Mouse (Mus musculus) embryonic facial prominence, embryonic 13.5 days (tissue): ENCODE measurements around the gene Grid2. TPM values are rescaled to one million over a fixed set of nuclear protein-coding genes. Genes with fewer than 3 reads are reported as not detected.

Source experiments
- ATAC-seq: fragments of 200-750 bp; cut with Nextera tagmentation; 2 replicates; pipeline ENCODE4 v1.8.0; 2017; ENCODE audit warnings: low read depth; ENCODE audit not compliant: insufficient number of reproducible peaks, insufficient read depth, low FRiP score, low TSS enrichment
- H3K27ac ChIP-seq: fragments of 300-500 bp; sonication (generic); 2 replicates; pipeline ENCODE4 v1.5.1; 2015; ENCODE audit warnings: moderate library complexity, mild to moderate bottlenecking, inconsistent platforms
- H3K27me3 ChIP-seq: fragments of 300-500 bp; sonication (generic); 2 replicates; pipeline ENCODE4 v1.6.1; 2015; ENCODE audit warnings: mild to moderate bottlenecking, inconsistent platforms
- H3K36me3 ChIP-seq: fragments of 300-500 bp; sonication (generic); 2 replicates; pipeline ENCODE4 v1.6.1; 2015; ENCODE audit warnings: mild to moderate bottlenecking, inconsistent platforms
- H3K4me1 ChIP-seq: fragments of 300-500 bp; sonication (generic); 2 replicates; pipeline ENCODE4 v1.6.1; 2015; ENCODE audit warnings: inconsistent platforms
- H3K4me2 ChIP-seq: fragments of 300-500 bp; sonication (generic); 2 replicates; pipeline ENCODE4 v1.6.1; 2015; ENCODE audit warnings: moderate library complexity, mild to moderate bottlenecking, inconsistent platforms
- H3K4me3 ChIP-seq: fragments of 300-500 bp; sonication (generic); 2 replicates; pipeline ENCODE4 v1.5.1; 2015; ENCODE audit warnings: mild to moderate bottlenecking, inconsistent platforms
- H3K9ac ChIP-seq: fragments of 300-500 bp; sonication (generic); 2 replicates; pipeline ENCODE4 v1.6.1; 2015; ENCODE audit warnings: mild to moderate bottlenecking, inconsistent platforms
- H3K9me3 ChIP-seq: fragments of 300-500 bp; sonication (generic); 2 replicates; pipeline ENCODE4 v1.6.1; 2016; ENCODE audit warnings: inconsistent platforms
- WGBS: fragments of 180-500 bp; shearing (Covaris S2); methylation state at CpG from one replicate; pipeline ENCODE4 v1.1.7; 2015; ENCODE audit warnings: mixed read lengths; 5-methylcytosine and 5-hydroxymethylcytosine counted together
- polyA plus RNA-seq: library from polyadenylated mRNA; unstranded; fragments of >200 nt; fragmentation: Nextera tagmentation; extraction: Ambion mirVana; gene quantifications from 2 replicates; pipeline ENCODE4 v1.2.1, GENCODE M21; 2015

Gene Grid2
- polyA plus RNA-seq, 1 experiment from 2014 or later = 2.0 TPM

DNA sequence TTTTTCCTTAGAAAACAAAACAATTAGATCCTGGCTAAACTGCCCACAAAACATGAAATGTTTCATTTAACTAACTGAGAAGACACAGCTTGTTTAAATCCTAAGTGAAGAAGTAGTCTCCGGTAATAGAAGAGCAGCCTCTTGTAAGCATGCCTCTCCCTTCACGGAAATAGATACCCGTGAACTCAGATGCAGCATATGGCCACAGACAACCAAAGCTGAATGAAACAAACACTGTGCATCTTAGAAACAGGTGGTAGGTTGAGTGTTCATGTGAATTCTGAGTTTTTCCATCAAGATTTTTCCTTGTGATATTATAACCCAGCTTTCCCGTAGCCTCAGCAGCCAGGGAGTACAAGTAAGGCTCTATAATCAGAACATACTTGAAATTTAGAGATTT, 1299.5 kb downstream of the Grid2 start:
- Histone ChIP-seq H3K27ac (no peak overlapping the region), H3K9ac (no peak overlapping the region), H3K27me3 (no peaks in the 10 kb centered on the region), H3K9me3 (no peaks in the 10 kb centered on the region), H3K4me2 (no peak overlapping the region), H3K4me1 (no peaks in the 10 kb centered on the region), H3K36me3 (no peaks in the 10 kb centered on the region), H3K4me3 (no peak overlapping the region)
- no peak for ATAC-seq
- WGBS = 68% methylated on average over 4 of the region's 4 CpGs

DNA sequence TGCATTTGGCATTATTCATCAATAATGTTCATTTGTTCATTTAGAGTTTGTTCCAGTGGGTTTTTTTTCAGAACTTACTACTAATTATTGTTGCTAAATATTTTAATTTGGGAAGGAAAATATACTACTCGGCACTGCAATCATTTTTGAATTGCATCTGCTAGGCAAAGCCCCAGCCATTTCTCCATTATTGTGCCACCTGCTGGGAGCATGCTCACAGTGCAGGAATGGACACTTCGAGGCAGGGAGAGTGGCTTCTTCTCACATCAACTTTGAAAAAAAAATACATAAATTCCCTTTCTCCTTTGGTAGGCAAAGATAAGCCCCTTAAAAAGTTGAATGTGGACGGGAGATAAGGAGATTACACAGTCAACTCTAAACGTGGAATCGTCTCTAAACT, 1312.9 kb downstream of the Grid2 start:
- Histone ChIP-seq H3K4me3 (no peak overlapping the region), H3K9ac (no peak overlapping the region), H3K27me3 (no peaks in the 10 kb centered on the region), H3K4me2 (no peak overlapping the region), H3K4me1 (no peaks in the 10 kb centered on the region), H3K36me3 (no peaks in the 10 kb centered on the region), H3K9me3 (no peaks in the 10 kb centered on the region), H3K27ac (no peak overlapping the region)
- 73% methylated on average over 5 of the region's 5 CpGs for WGBS
- ATAC-seq = no peak

GRCm38 (mm10) chr6:64581338-64581737, 1325.7 kb downstream of the Grid2 start:
- Histone ChIP-seq H3K9me3 (no peaks in the 10 kb centered on the region), H3K4me3 (no peak overlapping the region), H3K4me1 (no peaks in the 10 kb centered on the region), H3K36me3 (no peaks in the 10 kb centered on the region), H3K9ac (no peak overlapping the region), H3K27ac (no peak overlapping the region), H3K4me2 (no peak overlapping the region), H3K27me3 (no peaks in the 10 kb centered on the region)
- WGBS = 79% methylated on average over 3 of the region's 3 CpGs
- ATAC-seq = no peak

DNA sequence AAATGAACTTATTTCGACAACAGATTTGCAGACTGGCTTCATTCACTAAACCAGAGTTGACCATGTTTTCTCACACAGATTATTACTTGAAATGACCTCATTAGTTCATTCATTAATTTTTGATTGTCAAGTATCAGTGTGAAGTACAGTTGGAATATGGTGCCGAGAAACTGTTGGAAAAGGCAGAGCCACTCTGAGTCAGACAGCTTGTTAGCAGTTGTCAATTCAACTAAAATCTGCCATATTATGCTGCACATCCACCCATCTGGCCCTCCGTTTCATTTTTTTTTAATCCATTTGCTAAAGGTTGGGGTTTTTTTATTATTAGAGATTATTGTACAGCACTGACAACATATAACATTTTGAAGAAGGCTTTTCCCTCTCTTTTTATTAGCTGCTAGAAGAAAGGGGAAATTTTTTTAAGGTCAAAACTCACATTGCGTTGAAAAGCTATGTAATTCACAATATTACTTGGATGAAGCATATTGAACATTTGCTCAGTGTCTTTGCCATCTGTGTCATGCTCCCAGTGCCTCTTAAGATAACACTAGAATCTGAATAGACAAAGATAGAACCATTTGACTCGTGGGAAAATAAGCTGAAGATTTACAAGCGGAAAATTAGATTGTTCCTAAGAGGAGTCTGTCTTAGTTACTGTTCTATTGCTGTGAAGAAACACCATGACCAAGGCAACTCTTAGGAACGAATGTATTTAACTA, 1333.0 kb downstream of the Grid2 start:
- Histone ChIP-seq H3K27ac (no peak overlapping the region), H3K4me3 (no peak overlapping the region), H3K9me3 (no peaks in the 10 kb centered on the region), H3K36me3 (no peaks in the 10 kb centered on the region), H3K9ac (no peak overlapping the region), H3K4me1 (no peaks in the 10 kb centered on the region), H3K4me2 (no peak overlapping the region), H3K27me3 (no peaks in the 10 kb centered on the region)
- ATAC-seq = no peak
- 83% methylated on average over 7 of the region's 7 CpGs for WGBS

DNA sequence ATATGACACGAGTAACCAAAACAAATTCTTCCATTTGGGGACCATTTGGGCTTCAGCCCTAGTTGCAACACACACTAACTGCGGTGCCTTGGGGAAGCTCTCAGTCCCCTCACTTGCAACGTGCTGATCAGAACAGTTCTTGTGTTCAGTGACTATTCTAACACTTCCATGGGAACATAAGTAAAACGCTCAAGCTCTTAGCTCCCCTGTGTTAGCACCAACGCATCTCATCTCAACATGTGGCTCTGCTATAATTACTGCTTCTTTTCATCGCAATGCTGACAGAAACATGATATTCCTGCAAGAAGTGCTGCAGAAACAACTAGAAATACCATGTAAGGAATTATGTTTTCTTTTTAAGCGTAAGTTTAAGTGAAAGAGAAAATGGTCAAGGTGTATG, 1340.6 kb downstream of the Grid2 start:
- no peak overlapping the region for H3K4me3 ChIP-seq
- no peaks in the 10 kb centered on the region for H3K27me3 ChIP-seq
- H3K36me3 ChIP-seq = no peaks in the 10 kb centered on the region
- H3K4me2 ChIP-seq = no peak overlapping the region
- WGBS = 48% methylated on average over 7 of the region's 7 CpGs
- ATAC-seq = no peak
- no peaks in the 10 kb centered on the region for H3K9me3 ChIP-seq
- H3K9ac ChIP-seq = no peak overlapping the region
- no peak overlapping the region for H3K27ac ChIP-seq
- H3K4me1 ChIP-seq = 0 out of 2 replicates have a peak, but pooled peaks cover 3% of the 10 kb centered on the region

DNA sequence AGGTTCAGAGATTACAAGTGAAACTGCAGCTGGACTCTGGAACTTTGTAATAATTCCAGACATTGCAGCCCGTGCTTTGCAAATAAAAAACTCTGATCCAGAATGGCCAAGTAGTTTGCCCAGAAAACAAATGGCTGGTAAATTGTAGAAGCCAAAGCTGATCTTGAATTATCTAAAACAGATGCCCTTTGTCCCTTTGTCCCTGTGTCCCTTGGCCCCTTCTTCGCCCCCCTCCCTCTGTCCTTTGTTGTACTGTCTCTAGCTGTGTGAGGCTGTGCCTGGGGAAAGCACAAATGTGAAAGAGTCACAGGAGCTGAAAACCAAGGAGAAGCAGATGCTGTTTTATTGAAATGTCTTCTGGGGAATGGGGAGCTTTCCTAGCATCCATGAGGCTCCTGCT, 1341.2 kb downstream of the Grid2 start:
- Histone ChIP-seq H3K36me3 (no peaks in the 10 kb centered on the region), H3K27me3 (no peaks in the 10 kb centered on the region), H3K27ac (no peak overlapping the region), H3K9ac (no peak overlapping the region), H3K4me1 (0 out of 2 replicates have a peak, but pooled peaks cover 3% of the 10 kb centered on the region), H3K9me3 (no peaks in the 10 kb centered on the region), H3K4me3 (no peak overlapping the region), H3K4me2 (no peak overlapping the region)
- no peak for ATAC-seq
- WGBS = 35% methylated on average over 2 of the region's 2 CpGs

DNA sequence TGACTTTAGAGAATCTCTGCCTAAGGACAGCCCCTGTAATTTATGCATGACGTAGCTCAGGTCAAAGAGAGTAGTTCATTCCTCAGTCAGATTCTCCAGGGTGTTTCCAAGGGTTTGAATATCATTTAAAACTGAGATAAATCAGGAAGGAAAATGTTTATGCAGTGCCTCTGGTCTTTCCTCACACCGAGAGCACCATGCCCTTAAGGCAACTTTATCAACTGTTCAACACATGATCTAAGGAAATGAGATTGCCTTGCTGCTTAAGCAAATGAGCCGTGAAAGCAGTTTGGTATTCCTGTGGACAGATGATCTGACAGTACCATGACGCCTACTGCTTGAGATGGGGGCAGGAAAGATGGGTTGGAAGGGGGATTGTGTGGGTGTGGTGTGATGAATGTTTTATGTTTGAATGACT, 1342.5 kb downstream of the Grid2 start:
- H3K4me2 ChIP-seq = no peak overlapping the region
- no peaks in the 10 kb centered on the region for H3K36me3 ChIP-seq
- H3K27me3 ChIP-seq = no peaks in the 10 kb centered on the region
- H3K27ac ChIP-seq = no peak overlapping the region
- no peak for ATAC-seq
- WGBS = 11% methylated on average over 4 of the region's 4 CpGs
- 0 out of 2 replicates have a peak, but pooled peaks cover 3% of the 10 kb centered on the region for H3K4me1 ChIP-seq
- H3K9me3 ChIP-seq = no peaks in the 10 kb centered on the region
- H3K9ac ChIP-seq = no peak overlapping the region
- no peak overlapping the region for H3K4me3 ChIP-seq

GRCm38 (mm10) chr6:64605753-64606152, 1350.1 kb downstream of the Grid2 start:
- no peak overlapping the region for H3K4me3 ChIP-seq
- no peak for ATAC-seq
- no peaks in the 10 kb centered on the region for H3K27me3 ChIP-seq
- H3K9ac ChIP-seq = no peak overlapping the region
- H3K36me3 ChIP-seq = no peaks in the 10 kb centered on the region
- H3K9me3 ChIP-seq = no peaks in the 10 kb centered on the region
- WGBS = 67% methylated on average over 3 of the region's 3 CpGs
- no peak overlapping the region for H3K27ac ChIP-seq
- no peak overlapping the region for H3K4me2 ChIP-seq
- H3K4me1 ChIP-seq = no peaks in the 10 kb centered on the region

DNA sequence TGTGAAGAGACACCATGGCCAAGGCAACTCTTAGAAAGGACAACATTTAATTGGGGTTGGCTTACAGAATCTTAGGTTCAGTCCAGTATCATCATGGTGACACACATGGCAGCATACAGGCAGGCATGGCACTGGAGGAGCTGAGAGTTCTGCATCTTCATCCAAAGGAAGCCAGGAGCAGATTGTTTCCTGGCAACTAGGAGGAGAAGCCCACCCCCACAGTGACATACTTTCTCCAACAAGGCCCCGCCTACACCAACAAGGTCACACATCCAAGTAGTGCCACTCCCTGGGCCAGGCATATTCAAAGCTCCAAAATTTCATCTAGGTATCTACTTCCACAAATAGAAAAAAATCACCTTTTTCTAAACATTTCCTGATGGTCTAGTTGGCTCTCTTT, 1351.4 kb downstream of the Grid2 start:
- no peak overlapping the region for H3K9ac ChIP-seq
- no peak overlapping the region for H3K4me3 ChIP-seq
- no peak overlapping the region for H3K27ac ChIP-seq
- H3K9me3 ChIP-seq = no peaks in the 10 kb centered on the region
- H3K4me2 ChIP-seq = no peak overlapping the region
- H3K4me1 ChIP-seq = no peaks in the 10 kb centered on the region
- no peaks in the 10 kb centered on the region for H3K36me3 ChIP-seq
- 100% methylated on average over 1 of the region's 1 CpGs for WGBS
- no peak for ATAC-seq
- no peaks in the 10 kb centered on the region for H3K27me3 ChIP-seq

GRCm38 (mm10) chr6:64607942-64608341, 1352.3 kb downstream of the Grid2 start:
- 14% methylated on average over 1 of the region's 1 CpGs for WGBS
- H3K4me2 ChIP-seq = no peak overlapping the region
- H3K36me3 ChIP-seq = no peaks in the 10 kb centered on the region
- no peaks in the 10 kb centered on the region for H3K4me1 ChIP-seq
- H3K27ac ChIP-seq = no peak overlapping the region
- no peak for ATAC-seq
- H3K4me3 ChIP-seq = no peak overlapping the region
- no peak overlapping the region for H3K9ac ChIP-seq
- no peaks in the 10 kb centered on the region for H3K27me3 ChIP-seq
- no peaks in the 10 kb centered on the region for H3K9me3 ChIP-seq

GRCm38 (mm10) chr6:64616843-64617242, 1361.2 kb downstream of the Grid2 start:
- Histone ChIP-seq H3K27me3 (no peaks in the 10 kb centered on the region), H3K36me3 (no peaks in the 10 kb centered on the region), H3K9me3 (no peaks in the 10 kb centered on the region; the same call in 1 of the 2 replicates), H3K4me2 (no peak overlapping the region), H3K9ac (no peak overlapping the region), H3K4me1 (no peaks in the 10 kb centered on the region; the same call in 1 of the 2 replicates), H3K4me3 (no peak overlapping the region), H3K27ac (no peak overlapping the region)
- ATAC-seq = no peak
- 56% methylated on average over 4 of the region's 4 CpGs for WGBS

GRCm38 (mm10) chr6:64617417-64618135, 1361.9 kb downstream of the Grid2 start:
- H3K27me3 ChIP-seq = no peaks in the 10 kb centered on the region
- ATAC-seq = no peak
- H3K9me3 ChIP-seq = no peaks in the 10 kb centered on the region; the same call in 1 of the 2 replicates
- H3K4me1 ChIP-seq = no peaks in the 10 kb centered on the region; the same call in 1 of the 2 replicates
- WGBS = 74% methylated on average over 8 of the region's 8 CpGs
- H3K4me3 ChIP-seq = no peak overlapping the region
- H3K36me3 ChIP-seq = no peaks in the 10 kb centered on the region
- H3K9ac ChIP-seq = no peak overlapping the region
- H3K4me2 ChIP-seq = no peak overlapping the region
- H3K27ac ChIP-seq = no peak overlapping the region
